Mouse (Mus musculus) midbrain, embryonic 13.5 days (tissue): ENCODE data around the gene Dad1. TPM values are rescaled to one million over a fixed set of nuclear protein-coding genes. Genes with fewer than 3 reads are reported as not detected.

Experiments used
- ATAC-seq: fragments of 200-750 bp; cut with Nextera tagmentation; 2 replicates; pipeline ENCODE4 v1.8.0; 2017; ENCODE audit warnings: mild to moderate bottlenecking, moderate TSS enrichment, moderate library complexity
- H3K27ac ChIP-seq: fragments of 300-500 bp; sonication (generic); 2 replicates; pipeline ENCODE4 v1.5.1; 2015; ENCODE audit warnings: inconsistent platforms, mild to moderate bottlenecking, moderate library complexity
- H3K27me3 ChIP-seq: fragments of 300-500 bp; sonication (generic); 2 replicates; pipeline ENCODE4 v1.6.1; 2015; ENCODE audit warnings: mild to moderate bottlenecking, inconsistent platforms
- H3K36me3 ChIP-seq: fragments of 300-500 bp; sonication (generic); 2 replicates; pipeline ENCODE4 v1.6.1; 2015; ENCODE audit warnings: mild to moderate bottlenecking, inconsistent platforms
- H3K4me1 ChIP-seq: fragments of 300-500 bp; sonication (generic); replicated peaks from 2 replicates; pipeline ENCODE4 v1.6.1; 2015; ENCODE audit warnings: inconsistent platforms
- H3K4me2 ChIP-seq: fragments of 300-500 bp; sonication (generic); replicated peaks from 2 replicates; pipeline ENCODE4 v1.6.1; 2015; ENCODE audit warnings: moderate library complexity, mild to moderate bottlenecking, inconsistent platforms
- H3K4me3 ChIP-seq: fragments of 300-500 bp; sonication (generic); replicated peaks from 2 replicates; pipeline ENCODE4 v1.5.1; 2015; ENCODE audit warnings: mild to moderate bottlenecking, inconsistent platforms
- H3K9ac ChIP-seq: fragments of 300-500 bp; sonication (generic); replicated peaks from 2 replicates; pipeline ENCODE4 v1.6.1; 2015; ENCODE audit warnings: mild to moderate bottlenecking, inconsistent platforms
- H3K9me3 ChIP-seq: fragments of 300-500 bp; sonication (generic); 2 replicates; pipeline ENCODE4 v1.6.1; 2016; ENCODE audit warnings: mild to moderate bottlenecking, inconsistent platforms
- WGBS: fragments of 180-500 bp; shearing (Covaris S2); methylation state at CpG from one replicate; pipeline ENCODE4 v1.1.7; 2015; 5-methylcytosine and 5-hydroxymethylcytosine counted together
- polyA plus RNA-seq: library from polyadenylated mRNA; unstranded; fragments of >200 nt; fragmentation: Nextera tagmentation; extraction: Ambion mirVana; gene quantifications from 2 replicates; pipeline ENCODE4 v1.2.1, GENCODE M21; 2015

Gene Dad1
- 289 and 300 TPM in 2 replicates for polyA plus RNA-seq

- ATAC-seq, result peak; percentile 100
- H3K4me1 ChIP-seq, result peaks cover 56% of the 10 kb centered on the region
- 0% methylated on average over 39 of the region's 39 CpGs for WGBS
Observed at GRCm38 (mm10) chr14:54253741-54254291, at the start of gene Dad1, which contains the start of gene Abhd4. Dad1 (minus strand) TSS chr14:54254104. Abhd4 (plus strand) TSS chr14:54254188.

GRCm38 (mm10) chr14:54300676-54301075, 46.8 kb upstream of the Dad1 start:
- no peaks in the 10 kb centered on the region for H3K36me3 ChIP-seq
- no peaks in the 10 kb centered on the region for H3K27me3 ChIP-seq
- ATAC-seq, result no peak
- H3K9me3 ChIP-seq, result peaks cover 5% of the 10 kb centered on the region; the same call in 1 of the 2 replicates
- no peak overlapping the region for H3K4me2 ChIP-seq
- 92% methylated on average over 3 of the region's 3 CpGs for WGBS
- no peak overlapping the region for H3K27ac ChIP-seq
- no peak overlapping the region for H3K4me3 ChIP-seq
- H3K4me1 ChIP-seq, result no peaks in the 10 kb centered on the region
- H3K9ac ChIP-seq, result no peak overlapping the region

More at GRCm38 (mm10) chr14:54253741-54254291, at the start of gene Dad1, which contains the start of gene Abhd4:
- H3K4me3 ChIP-seq, result peak within 1 kb of the TSS; percentile 75
- peak within 1 kb of the TSS; percentile 71 for H3K4me2 ChIP-seq
- H3K27ac ChIP-seq, result peak within 1 kb of the TSS; percentile 86
- peak within 1 kb of the TSS; percentile 80 for H3K9ac ChIP-seq
- no peaks in the 10 kb centered on the region for H3K9me3 ChIP-seq
- no peaks in the 10 kb centered on the region for H3K27me3 ChIP-seq
- H3K36me3 ChIP-seq, result 0 out of 2 replicates have a peak, but pooled peaks cover 7% of the 10 kb centered on the region

GRCm38 (mm10) chr14:54300136-54300535, 46.2 kb upstream of the Dad1 start:
- 84% methylated on average over 5 of the region's 5 CpGs for WGBS

GRCm38 (mm10) chr14:54284839-54285238, 30.9 kb upstream of the Dad1 start, which contains the start of gene Olfr49:
Olfr49 (minus strand) TSS chr14:54284939.
- Histone ChIP-seq H3K4me2 (no peak within 1 kb of the TSS), H3K9me3 (no peaks in the 10 kb centered on the region), H3K27me3 (no peaks in the 10 kb centered on the region), H3K36me3 (no peaks in the 10 kb centered on the region), H3K9ac (no peak within 1 kb of the TSS), H3K4me1 (no peaks in the 10 kb centered on the region), H3K4me3 (no peak within 1 kb of the TSS), H3K27ac (no peak within 1 kb of the TSS)
- 78% methylated on average over 1 of the region's 1 CpGs for WGBS
- no peak for ATAC-seq

More at GRCm38 (mm10) chr14:54300136-54300535, 46.2 kb upstream of the Dad1 start:
- H3K9me3 ChIP-seq, result peaks cover 5% of the 10 kb centered on the region; the same call in 1 of the 2 replicates
- H3K27ac ChIP-seq, result no peak overlapping the region
- H3K27me3 ChIP-seq, result no peaks in the 10 kb centered on the region
- no peak overlapping the region for H3K4me2 ChIP-seq
- H3K36me3 ChIP-seq, result no peaks in the 10 kb centered on the region
- H3K4me1 ChIP-seq, result no peaks in the 10 kb centered on the region
- no peak overlapping the region for H3K4me3 ChIP-seq
- H3K9ac ChIP-seq, result no peak overlapping the region
- ATAC-seq, result no peak

GRCm38 (mm10) chr14:54276446-54276845, 22.5 kb upstream of the Dad1 start:
- H3K9me3 ChIP-seq, result no peaks in the 10 kb centered on the region
- H3K27ac ChIP-seq, result no peak overlapping the region
- H3K4me3 ChIP-seq, result no peak overlapping the region
- H3K4me2 ChIP-seq, result no peak overlapping the region
- no peaks in the 10 kb centered on the region for H3K4me1 ChIP-seq
- H3K9ac ChIP-seq, result no peak overlapping the region
- no peaks in the 10 kb centered on the region for H3K36me3 ChIP-seq
- ATAC-seq, result no peak
- H3K27me3 ChIP-seq, result no peaks in the 10 kb centered on the region
- WGBS, result 81% methylated on average over 2 of the region's 2 CpGs

GRCm38 (mm10) chr14:54272696-54273095, 18.8 kb upstream of the Dad1 start:
- Histone ChIP-seq H3K4me2 (no peak overlapping the region), H3K27me3 (no peaks in the 10 kb centered on the region), H3K36me3 (peaks cover 10% of the 10 kb centered on the region), H3K27ac (no peak overlapping the region), H3K9ac (no peak overlapping the region), H3K9me3 (no peaks in the 10 kb centered on the region), H3K4me1 (no peaks in the 10 kb centered on the region), H3K4me3 (no peak overlapping the region)
- ATAC-seq, result no peak
- 83% methylated on average over 3 of the region's 3 CpGs for WGBS

- H3K27ac ChIP-seq, result no peak overlapping the region
- no peak overlapping the region for H3K4me2 ChIP-seq
- H3K36me3 ChIP-seq, result peaks cover 17% of the 10 kb centered on the region
- H3K27me3 ChIP-seq, result no peaks in the 10 kb centered on the region
- H3K9ac ChIP-seq, result no peak overlapping the region
- no peaks in the 10 kb centered on the region for H3K9me3 ChIP-seq
- 77% methylated on average over 3 of the region's 3 CpGs for WGBS
- no peaks in the 10 kb centered on the region for H3K4me1 ChIP-seq
- H3K4me3 ChIP-seq, result no peak overlapping the region
- ATAC-seq, result no peak
Observed at GRCm38 (mm10) chr14:54271976-54272606, 18.2 kb upstream of the Dad1 start.

- Histone ChIP-seq H3K4me2 (no peak overlapping the region), H3K4me1 (0 out of 2 replicates have a peak, but pooled peaks cover under 1% of the 10 kb centered on the region), H3K4me3 (no peak overlapping the region), H3K9ac (no peak overlapping the region), H3K9me3 (no peaks in the 10 kb centered on the region), H3K36me3 (peaks cover 17% of the 10 kb centered on the region), H3K27me3 (no peaks in the 10 kb centered on the region), H3K27ac (no peak overlapping the region)
- 95% methylated on average over 3 of the region's 3 CpGs for WGBS
- no peak for ATAC-seq
Observed at GRCm38 (mm10) chr14:54270413-54270812, 16.5 kb upstream of the Dad1 start.

- Histone ChIP-seq H3K9me3 (no peaks in the 10 kb centered on the region), H3K4me3 (no peak overlapping the region), H3K4me2 (no peak overlapping the region), H3K9ac (no peak overlapping the region), H3K36me3 (peaks cover 17% of the 10 kb centered on the region), H3K27me3 (no peaks in the 10 kb centered on the region), H3K27ac (no peak overlapping the region), H3K4me1 (0 out of 2 replicates have a peak, but pooled peaks cover 2% of the 10 kb centered on the region)
- ATAC-seq, result no peak
- 94% methylated on average over 3 of the region's 3 CpGs for WGBS
Observed at GRCm38 (mm10) chr14:54269566-54269965, 15.7 kb upstream of the Dad1 start.

- H3K27me3 ChIP-seq, result no peaks in the 10 kb centered on the region
- H3K4me2 ChIP-seq, result no peak overlapping the region
- H3K4me3 ChIP-seq, result no peak overlapping the region
- no peaks in the 10 kb centered on the region for H3K9me3 ChIP-seq
- no peak for ATAC-seq
- H3K36me3 ChIP-seq, result peaks cover 23% of the 10 kb centered on the region
- H3K27ac ChIP-seq, result no peak overlapping the region
- WGBS, result 90% methylated on average over 10 of the region's 10 CpGs
- H3K4me1 ChIP-seq, result 0 out of 2 replicates have a peak, but pooled peaks cover 2% of the 10 kb centered on the region
- no peak overlapping the region for H3K9ac ChIP-seq
Observed at GRCm38 (mm10) chr14:54267966-54268365, 14.1 kb upstream of the Dad1 start.

- Histone ChIP-seq H3K4me2 (no peak overlapping the region), H3K36me3 (peaks cover 25% of the 10 kb centered on the region), H3K4me3 (no peak overlapping the region), H3K9me3 (no peaks in the 10 kb centered on the region), H3K4me1 (0 out of 2 replicates have a peak, but pooled peaks cover 2% of the 10 kb centered on the region), H3K27me3 (no peaks in the 10 kb centered on the region), H3K9ac (no peak overlapping the region), H3K27ac (no peak overlapping the region)
- ATAC-seq, result no peak
- WGBS, result 78% methylated on average over 6 of the region's 6 CpGs
Observed at GRCm38 (mm10) chr14:54265951-54266350, 12.0 kb upstream of the Dad1 start.

- H3K27ac ChIP-seq, result no peak overlapping the region
- H3K9me3 ChIP-seq, result no peaks in the 10 kb centered on the region
- ATAC-seq, result no peak
- H3K4me3 ChIP-seq, result no peak overlapping the region
- peaks cover 25% of the 10 kb centered on the region for H3K36me3 ChIP-seq
- H3K4me1 ChIP-seq, result peaks cover 4% of the 10 kb centered on the region
- WGBS, result 50% methylated on average over 10 of the region's 10 CpGs
- H3K4me2 ChIP-seq, result no peak overlapping the region
- H3K27me3 ChIP-seq, result 0 out of 2 replicates have a peak, but pooled peaks cover 4% of the 10 kb centered on the region
- no peak overlapping the region for H3K9ac ChIP-seq
Observed at GRCm38 (mm10) chr14:54265093-54265492, 11.2 kb upstream of the Dad1 start.
